Comparison of ENCODE assay signal across 20 mouse cellular contexts in the genomic region with DNA sequence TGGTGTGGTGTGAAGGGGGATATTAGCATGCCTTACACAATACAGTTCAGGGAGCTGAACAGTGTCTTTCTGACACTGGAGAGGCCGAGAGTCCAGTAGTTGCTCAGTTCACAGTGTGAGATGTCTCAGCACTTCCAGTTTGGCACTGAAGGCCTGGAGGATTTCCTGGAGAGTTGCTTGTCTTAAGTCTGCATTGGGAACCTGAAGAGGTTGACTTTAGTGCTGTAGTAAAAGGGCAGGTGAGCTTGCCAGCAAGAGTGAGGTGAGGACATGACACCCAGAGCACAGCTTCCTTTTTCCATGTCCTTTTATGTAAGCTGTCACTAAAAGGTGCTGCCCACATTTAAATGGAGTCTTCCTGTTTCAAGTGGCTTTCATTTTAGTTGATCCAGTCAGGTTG.
"Had no signal": no experiment of that assay in that cellular context is flagged by ENCODE, and none has a peak within 500 bp of the region (broad histone marks: within the 10 kb centered on the region; RNA-seq: fewer than 3 reads in every experiment).

No protein-coding gene starts in this region.

- H3K4me3 ChIP-seq: heart, adult 2 months; heart, embryonic 12.5 days; hindbrain, embryonic 10.5 days; hindbrain, embryonic 12.5 days; intestine, embryonic 15.5 days; layer of hippocampus, adult 2 months; left cerebral cortex, adult 2 months; limb, embryonic 10.5 days; limb, embryonic 12.5 days; liver, embryonic 13.5 days had no signal

- H3K4me1 ChIP-seq: liver, embryonic 13.5 days had no signal

- H3K27me3 ChIP-seq: heart, embryonic 12.5 days; hindbrain, embryonic 12.5 days; intestine, embryonic 15.5 days; limb, embryonic 12.5 days; liver, embryonic 13.5 days had no signal

- H3K9me3 ChIP-seq: heart, embryonic 12.5 days; hindbrain, embryonic 10.5 days; hindbrain, embryonic 12.5 days; intestine, embryonic 15.5 days; limb, embryonic 10.5 days; limb, embryonic 12.5 days; liver, embryonic 13.5 days had no signal

- H3K36me3 ChIP-seq: hindbrain, embryonic 12.5 days; intestine, embryonic 15.5 days; liver, embryonic 13.5 days had no signal

- H3K27ac ChIP-seq: heart, adult 2 months; hindbrain, embryonic 10.5 days; hindbrain, embryonic 12.5 days; hindbrain, embryonic 14.5 days; intestine, embryonic 15.5 days; layer of hippocampus, adult 2 months; left cerebral cortex, adult 2 months; limb, embryonic 10.5 days; limb, embryonic 12.5 days; liver, embryonic 13.5 days had no signal

- DNase-seq: gastrocnemius, postnatal 10 days; heart, adult 2 months; heart, postnatal 10 days; heart, postnatal 4 days; kidney, adult 18-20 months; kidney, adult 8-10 months; kidney, postnatal 10 days; kidney, postnatal 25 days; kidney, postnatal 4 days; liver; liver, embryonic 13.5 days had no signal
